Mouse (Mus musculus) left cerebral cortex, adult 18-20 months (tissue): Measurements from ENCODE around the gene Ankle2. TPM values are rescaled to one million over a fixed set of nuclear protein-coding genes. Genes with fewer than 3 reads are reported as not detected.

Experiments used
- DNase-seq, 2 experiments: peaks; one replicate each; pipeline ENCODE4 v3.0.0; 2021 to 2022; ENCODE audit warnings: low spot score in 2 of 2, mixed read lengths in 1 of 2
- long read RNA-seq, 2 experiments: library from polyadenylated mRNA; stranded (forward); transcript quantifications; one replicate each; pipeline ENCODE4 v2.0.0; 2021
- total RNA-seq, 2 experiments: library from RNA; stranded (reverse); gene quantifications; 2 replicates each; pipeline ENCODE4 v1.2.3; 2021

Gene Ankle2
- 10 to 100 TPM; 41.8 to 45.2 TPM for total RNA-seq
- long read RNA-seq, experiment 1, full-length matches to known transcripts = 23 of 34 reads
- long read RNA-seq, experiment 1, partial matches to known transcripts = 9 of 34 reads
- long read RNA-seq, experiment 1, other reads (novel, unspliced or antisense) = 2 of 34 reads
- long read RNA-seq, experiment 2, full-length matches to known transcripts = 18 of 22 reads
- long read RNA-seq, experiment 2, partial matches to known transcripts = 4 of 22 reads
- long read RNA-seq, experiment 2, other reads (novel, unspliced or antisense) = 0 of 22 reads

DNA sequence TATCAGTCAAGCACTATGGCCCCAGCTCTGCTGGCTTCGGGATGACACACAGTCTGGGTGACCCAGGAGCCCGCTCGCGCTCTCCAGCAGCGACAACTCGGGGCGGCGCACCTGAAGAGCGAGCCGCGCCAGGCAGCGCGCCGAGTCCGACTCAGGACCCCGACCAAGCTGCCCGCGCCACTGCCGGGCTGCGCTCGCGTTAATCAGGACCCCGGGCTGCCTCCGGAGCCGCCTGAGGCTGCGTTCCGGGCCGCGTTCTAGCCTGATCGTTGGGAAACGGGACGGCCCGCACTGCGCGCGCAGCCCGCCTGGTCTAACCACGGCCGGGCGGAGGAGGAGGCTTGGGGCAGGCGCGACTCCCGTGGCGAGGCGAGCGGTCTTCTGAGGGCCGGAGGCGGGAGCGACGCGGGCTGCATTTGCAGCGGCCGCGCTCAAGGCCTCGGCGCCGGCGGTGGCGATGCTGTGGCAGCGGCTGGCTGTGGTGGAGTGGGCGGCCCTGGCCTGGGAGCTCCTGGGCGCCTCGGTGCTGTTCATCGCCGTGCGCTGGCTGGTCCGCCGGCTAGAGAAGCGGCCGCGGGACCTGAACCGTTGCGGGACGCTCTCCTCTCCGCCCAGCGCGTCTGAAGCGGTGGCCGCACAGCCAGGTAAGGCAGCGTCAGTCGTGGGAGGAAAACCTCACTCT, at the start of gene Ankle2:
TSS of gene Ankle2 (plus strand) at position 225 of the 682 bp plus-strand sequence.
- DNase-seq = peak; percentile 87 to 90

DNA sequence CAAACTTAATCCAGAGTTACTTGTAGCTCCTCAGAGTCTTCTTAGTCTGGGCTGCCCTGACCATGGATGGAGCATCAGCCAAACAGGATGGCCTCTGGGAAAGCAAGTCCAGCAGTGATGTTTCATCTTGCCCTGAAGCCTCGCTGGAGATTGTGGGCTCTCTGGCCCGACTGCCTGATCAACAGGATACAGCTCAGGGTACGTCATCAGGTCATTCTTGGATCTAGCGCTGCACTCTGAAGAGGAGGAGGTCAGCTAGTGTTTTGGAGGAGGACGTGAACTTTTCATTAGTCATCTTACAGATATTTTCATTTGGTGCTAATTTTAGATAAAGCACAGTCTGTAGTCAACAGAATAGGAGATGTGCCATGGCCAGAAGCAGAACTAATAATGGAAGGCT, 49.1 kb upstream of the Ankle2 start:
- DNase-seq = no peak

DNA sequence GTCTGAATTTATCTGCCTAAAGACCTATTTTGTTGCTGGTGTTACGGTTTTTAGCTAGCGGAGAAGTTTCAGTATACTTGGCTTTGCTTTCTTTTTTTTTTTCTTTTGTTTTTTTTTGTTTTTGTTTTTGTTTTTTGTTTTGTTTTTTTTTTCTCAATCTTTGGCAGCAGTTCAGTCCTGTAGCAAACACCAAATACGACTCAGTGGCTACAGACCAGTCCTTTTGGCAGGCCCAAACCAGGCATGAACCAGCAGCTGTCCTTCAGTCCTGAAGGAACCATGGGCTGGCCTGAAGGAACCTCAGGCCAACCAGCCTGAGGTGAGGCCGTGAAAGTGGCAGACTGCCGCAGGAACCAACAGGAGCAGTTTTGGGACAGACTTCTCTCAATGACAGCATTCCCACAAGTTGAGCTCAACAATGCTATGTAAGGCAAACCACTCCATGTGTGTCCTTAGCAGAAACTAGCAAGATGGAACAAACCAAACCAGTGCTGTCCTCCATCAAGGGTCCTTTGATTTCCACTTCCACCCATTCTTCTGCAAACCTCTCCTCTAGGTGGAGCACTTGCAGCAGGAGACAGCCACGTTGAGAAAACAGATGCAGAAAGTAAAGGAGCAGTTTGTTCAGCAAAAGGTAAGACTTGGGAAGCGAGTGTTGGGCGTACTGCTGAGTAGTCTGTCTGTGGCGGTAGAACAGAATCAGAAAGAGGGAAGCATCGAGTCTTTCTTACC, 27.5 kb upstream of the Ankle2 start:
- no peak for DNase-seq

DNA sequence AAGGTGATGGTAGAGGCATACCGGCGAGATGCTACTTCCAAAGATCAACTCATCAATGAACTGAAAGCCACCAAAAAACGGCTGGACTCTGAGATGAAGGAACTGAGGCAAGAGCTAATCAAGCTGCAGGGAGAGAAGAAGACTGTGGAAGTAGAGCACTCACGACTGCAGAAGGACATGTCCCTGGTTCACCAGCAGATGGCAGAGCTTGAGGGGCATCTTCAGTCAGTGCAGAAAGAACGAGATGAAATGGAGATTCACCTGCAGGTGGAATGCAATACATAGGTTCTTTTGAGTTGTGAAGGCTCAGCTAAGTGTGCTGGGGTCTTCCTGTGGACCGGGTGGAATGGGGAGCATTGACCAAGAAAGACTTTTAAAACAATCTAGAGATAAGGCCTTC, 26.0 kb upstream of the Ankle2 start:
- DNase-seq = no peak

DNA sequence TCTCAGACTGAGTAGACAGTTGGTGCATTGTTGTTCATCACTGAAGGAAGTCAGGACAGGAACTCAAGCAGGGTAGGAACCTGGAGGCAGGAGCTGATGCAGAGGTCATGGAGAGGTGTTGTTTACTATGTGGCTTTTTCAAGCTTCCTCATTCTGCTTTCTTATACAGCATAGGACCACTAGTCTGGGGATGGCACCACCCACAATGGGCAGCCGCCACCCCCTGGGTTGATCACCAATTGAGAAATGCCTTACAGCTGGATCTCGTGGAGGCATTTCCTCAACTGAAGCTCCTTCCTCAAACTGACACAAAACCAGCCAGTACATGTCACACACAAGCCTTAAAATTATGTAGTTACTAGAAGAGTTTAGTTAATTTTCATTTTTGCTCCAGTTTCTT, 19.5 kb upstream of the Ankle2 start:
- DNase-seq = no peak

DNA sequence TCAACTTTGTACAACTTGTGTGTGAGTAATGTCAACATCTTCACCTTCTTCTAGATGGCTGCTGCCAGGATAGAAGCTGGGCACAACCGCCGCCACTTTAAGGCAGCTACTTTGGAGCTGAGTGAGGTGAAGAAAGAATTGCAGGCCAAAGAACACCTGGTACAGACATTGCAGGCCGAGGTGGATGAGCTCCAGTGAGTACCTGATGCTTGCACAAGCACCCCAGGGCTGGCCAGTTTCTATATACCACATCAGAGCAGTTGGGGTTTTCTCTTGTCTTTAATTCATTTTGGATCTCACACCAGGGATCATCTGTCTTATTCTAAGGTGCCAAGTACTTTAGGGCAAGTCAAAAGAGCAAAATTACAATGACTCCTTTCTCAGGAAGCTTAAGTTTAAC, 14.0 kb upstream of the Ankle2 start:
- no peak for DNase-seq

DNA sequence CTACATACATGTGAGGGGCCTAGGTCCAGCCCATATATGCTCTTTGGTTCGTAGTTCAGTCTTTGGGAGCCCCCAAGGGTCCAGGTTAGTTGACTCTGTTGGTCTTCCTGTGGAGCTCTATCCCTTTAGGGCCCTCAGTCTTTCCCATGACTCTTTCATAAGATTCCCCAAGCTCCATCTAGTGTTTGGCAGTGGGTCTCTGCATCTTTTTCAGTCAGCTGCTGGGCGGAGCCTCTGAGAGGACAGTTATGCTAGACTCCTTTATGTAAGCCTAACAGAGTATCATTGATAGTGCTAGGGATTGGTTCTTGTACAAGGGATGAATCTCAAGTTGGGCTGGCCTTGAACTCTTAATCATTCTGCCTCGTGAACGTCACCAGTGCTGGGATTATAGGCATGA, 10.5 kb upstream of the Ankle2 start:
- DNase-seq = no peak

DNA sequence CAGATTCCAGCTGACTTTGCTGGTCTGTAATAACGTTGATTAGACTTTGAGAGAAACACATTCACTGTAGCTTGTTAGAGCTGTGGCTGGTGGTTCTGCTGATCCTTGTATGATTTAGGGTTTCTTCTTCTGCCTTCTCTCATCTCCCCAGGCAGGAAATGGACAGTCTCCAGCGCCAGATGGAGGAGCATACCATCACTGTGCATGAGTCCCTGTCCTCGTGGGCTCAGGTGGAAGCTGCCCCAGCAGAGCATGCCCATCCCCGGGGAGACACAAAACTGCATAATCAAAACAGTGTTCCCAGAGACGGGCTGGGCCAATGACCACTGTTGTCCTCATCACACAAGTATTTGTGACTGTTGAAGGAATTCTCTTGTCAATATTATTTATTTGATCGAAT, 8.0 kb upstream of the Ankle2 start:
- no peak for DNase-seq

DNA sequence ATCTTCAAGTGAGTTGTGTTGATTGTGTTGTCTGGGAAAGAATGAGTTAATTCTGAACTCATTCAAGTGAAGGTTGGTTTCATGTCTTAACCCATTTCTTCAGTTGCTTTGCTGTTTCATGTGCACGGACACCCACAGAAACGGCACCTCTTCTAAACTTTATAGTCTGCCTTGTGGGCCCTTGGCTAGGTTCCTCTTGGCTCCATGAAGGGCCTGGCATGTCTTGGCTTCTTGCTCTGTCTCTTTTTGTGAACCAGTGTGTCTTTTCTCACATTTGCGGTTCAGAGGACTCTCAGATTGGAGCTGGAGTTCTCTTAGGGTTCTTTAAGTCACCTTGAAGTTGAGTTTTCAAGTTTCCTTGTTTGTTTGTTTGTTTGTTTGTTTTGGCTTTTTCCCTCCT, 5.7 kb upstream of the Ankle2 start:
- no peak for DNase-seq

DNA sequence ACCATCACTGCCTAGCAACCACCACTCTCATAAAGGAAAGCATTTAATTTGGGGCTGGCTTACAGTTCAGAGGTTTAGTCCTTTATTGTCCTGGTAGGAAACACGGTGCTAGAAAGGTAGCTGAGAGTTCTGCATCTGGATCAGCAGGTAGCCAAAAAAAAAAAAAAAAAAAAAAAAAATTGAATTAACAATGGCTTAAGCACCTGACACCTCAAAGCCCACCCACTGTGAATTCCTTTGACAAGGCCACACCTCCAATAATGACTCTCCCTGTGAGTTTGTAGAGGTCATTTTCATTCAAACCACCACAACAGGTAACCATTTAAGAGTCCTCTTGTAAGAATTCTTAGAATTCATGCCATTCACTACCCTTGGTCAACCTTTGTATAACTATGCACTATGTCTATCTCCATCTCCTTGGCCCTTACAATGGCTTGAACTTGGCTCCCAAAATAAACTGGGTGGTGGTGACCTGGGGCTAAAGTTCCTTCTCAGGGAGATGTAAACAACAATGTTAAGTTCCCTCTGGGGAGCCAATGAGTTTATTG, 3.4 kb upstream of the Ankle2 start:
- DNase-seq = no peak

DNA sequence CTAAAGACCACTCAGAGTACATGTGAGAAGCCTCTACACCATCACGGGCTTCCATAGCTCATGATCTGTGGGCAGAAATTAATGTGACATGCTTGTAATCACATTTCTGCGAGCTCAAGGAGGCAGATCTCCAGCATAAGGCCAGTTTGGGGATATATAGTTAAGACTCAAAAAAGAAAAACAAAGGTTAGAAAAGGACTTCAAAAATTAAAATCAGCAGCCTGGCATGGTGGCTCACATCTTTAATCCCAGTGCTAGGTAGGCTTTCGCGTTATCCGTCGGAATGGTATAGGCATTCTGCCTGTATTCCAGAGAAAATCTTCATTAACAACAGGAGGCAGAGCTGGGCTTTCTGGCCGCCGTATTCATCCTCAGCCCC, 414 bp upstream of the Ankle2 start:
- no peak for DNase-seq

DNA sequence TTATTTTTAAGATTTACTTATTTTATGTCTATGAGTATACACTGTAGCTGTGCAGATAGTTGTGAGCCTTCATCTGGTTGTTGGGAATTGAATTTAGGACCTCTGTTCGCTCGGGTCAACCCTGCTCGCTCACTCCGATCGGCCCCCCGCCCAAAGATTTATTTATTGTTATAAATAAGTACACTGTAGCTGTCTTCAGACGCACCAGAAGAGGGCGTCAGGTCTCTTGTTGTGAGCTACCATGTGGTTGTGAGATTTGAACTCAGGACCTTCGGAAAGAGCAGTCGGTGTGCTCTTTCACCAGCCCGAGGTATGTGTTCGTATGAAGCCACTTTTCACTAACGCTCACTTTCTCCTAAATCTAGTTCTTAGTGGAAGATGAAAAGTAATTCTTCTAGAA, 834 bp downstream of the Ankle2 start:
- no peak for DNase-seq

DNA sequence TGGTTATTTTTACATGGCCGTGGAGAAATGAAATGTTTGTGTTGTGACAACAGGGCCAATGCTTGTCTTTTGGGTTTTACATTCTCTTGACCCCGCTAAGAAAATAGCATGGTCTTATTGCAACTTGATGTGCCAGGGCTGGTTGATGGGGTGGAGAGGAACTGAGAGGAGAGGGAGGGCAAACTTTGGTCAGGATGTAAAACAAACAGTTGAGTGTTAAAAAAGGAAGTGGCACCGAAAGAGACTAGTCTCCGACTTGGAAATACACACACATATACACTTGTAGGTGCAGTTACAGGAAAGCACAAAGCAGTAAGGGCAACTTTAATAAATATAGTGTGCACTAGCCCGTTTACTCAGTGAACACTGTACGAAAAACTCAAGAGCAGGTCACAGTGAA, 1.5 kb downstream of the Ankle2 start:
- no peak for DNase-seq

DNA sequence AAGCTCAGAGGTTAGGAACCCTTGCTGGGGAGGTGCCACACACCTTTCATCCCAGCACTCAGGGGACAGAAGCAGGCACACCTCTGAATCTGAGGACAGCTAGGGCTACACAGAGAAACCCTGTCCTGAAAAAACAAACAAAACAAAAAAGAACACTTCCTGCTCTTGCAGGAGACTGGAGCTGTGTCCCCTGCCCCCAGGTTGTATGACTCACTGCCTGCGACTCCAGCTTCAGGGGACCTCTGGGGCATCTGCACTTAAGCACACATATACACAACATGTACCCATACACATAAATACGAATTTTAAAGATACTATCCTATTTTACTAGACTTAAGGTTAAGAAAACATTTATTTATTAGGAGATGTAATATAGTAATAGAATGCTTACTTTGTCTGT, 13.3 kb downstream of the Ankle2 start:
- DNase-seq = no peak

DNA sequence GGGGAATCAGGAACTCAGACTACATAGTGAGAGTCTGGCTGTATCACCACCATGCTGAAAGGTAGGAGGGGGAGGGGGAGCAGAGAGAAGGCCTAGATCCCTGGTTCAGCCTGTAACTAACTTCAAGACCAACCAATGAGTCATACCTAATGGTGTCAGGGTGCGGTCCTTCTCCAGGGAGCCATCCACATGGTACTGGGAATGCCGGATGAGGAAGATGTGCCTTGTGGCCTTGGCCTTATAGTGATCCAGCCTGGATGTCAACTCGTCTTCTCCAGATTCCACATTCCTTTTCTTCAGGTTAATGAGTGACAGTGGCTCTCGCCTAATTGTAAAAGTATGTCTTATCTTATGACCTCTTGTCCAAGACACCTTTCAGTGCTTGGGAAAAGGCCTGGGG, 36.1 kb downstream of the Ankle2 start:
- no peak for DNase-seq

DNA sequence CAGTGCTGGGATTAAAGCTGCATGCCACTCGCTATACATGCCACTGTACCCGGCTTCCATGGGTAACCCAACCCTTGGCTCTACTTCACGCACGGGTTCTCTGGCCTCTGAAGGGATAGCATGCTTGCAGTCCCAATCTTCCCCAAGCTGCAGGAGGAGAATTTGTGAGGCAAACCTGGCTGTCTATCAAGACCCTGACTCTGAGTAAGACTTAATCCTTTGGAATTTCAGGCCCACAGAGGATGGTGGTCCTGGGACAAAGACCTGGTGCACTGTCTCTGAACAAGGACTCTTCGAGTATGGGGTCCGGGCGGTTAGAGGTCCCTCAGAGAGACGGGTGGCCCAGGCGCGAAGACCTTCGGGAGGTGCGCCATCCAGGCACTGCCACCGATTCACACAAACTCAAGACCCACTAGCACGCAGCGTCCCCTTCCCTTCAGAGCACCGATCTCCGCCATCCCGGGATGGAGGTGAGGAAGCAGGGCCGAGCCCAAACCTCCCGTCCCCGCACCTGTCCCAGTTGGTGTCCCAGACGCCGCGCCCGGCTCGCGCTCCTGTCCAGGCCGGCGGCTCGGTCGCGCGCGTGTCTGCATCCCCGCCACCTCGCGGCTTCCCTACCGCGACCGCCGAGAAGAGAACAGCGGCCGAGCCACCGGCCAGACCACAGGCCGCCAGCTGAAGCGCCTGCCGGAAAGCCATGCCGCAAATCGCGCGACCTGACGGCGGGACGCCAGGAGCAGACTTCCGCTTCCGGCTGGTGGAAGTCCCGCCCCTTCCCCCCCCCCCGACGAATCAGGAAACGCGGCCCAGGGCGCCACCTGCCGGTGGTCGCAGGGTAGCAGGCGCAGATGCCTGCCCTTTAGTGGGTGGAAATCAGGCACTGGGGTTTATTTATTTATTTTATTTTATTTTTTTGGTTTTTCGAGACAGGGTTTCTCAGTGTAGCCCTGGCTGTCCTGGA, 38.6 kb downstream of the Ankle2 start, which contains the start of gene Pgam5:
TSS of gene Pgam5 (minus strand) at position 773 of the 961 bp plus-strand sequence.
- DNase-seq = peak; percentile 84 to 88

DNA sequence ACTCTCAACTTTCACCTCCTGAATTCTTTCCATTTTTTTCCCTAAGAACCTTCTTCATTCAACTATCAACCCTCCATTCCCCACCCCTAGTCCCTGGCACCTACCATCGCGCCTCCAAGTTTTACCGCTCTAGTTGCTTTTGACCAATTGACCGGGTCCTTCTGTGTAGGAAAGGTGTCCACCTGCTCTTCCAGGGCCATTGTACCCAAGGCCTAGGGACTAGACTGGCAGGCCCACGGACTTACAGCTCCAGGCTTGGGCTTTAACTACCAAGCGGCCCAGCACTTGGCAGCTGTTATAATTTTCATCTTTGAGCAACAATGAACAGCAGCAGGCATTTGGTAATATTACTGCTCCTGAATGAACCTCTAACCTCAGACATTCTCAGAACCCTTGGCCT, 39.4 kb downstream of the Ankle2 start:
- no peak for DNase-seq

DNA sequence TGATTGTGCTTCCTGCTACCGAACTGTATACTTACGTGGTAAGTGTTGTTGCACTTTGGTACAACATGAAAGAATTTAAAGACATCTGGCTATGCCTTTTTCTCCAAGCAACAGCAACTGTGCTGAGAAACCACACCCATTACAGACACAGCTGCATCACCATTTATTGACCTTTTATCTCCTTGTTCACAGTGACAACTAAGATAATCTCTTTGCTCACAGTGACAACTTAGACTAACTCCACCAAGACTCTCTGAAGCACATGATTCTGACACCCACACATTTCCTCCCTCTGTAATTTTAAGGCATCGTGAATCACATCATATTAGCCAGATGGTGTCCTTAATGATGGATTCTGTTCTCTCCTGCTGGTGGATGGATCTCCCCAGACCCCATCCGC, 43.3 kb downstream of the Ankle2 start:
- no peak for DNase-seq

DNA sequence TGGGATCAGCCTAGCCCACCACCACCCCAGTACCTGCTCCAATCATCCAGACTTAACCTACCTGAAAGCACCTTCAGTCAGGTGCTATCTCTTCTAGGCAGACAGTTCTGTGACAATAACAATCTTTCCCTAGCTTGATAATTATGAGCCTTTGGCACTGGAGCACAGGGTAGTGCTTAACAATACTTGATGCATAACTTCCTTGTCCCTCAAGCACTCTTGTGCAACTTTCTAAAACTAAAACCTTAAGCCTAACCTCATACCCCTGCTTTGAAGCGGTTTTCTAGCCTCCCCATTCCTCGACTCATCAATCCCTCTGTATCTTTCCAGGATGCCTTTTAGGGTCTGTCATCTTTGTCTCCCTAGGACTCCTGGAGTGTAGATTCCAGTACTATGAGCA, 44.0 kb downstream of the Ankle2 start:
- no peak for DNase-seq

DNA sequence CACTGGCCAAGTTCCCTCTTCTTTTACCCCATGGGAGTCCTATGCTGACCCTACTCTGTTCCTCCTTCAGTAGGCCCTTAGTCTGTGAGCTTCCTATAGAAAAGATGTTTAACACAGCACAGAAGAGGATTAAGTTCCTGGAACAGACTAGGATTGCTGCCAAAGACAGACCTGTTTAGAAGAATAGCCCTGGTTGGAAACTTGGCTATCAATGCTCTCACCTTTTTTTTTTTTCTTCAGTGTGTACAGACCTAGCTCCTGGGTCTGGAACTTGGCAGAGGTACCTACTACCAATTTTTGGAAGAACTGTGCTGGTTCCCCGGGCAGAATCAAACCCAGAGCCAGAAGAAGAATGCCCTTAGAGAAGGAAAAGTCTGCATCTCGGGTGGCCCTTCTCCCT, 45.6 kb downstream of the Ankle2 start:
- DNase-seq = no peak

DNA sequence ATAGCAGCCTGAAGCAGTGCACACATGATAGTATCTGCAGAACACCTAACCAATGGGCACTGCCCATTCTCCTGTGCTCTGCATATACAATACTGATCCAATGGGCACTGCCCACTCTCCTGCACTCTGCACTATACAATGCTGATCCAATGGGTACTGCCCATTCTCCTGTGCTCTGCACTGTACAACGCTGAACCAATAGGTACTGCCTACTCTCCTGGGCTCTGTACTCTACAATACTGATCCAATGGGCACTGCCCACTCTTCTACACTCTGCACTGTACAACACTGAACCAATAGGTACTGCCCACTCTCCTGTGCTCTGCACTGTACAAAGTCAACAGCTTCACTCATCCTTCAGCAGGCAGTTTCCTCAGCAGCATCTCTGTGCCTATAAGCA, 46.1 kb downstream of the Ankle2 start:
- DNase-seq = no peak
